Mouse (Mus musculus): ENCODE results near the gene Morn2. TPM values are rescaled to one million over a fixed set of nuclear protein-coding genes. Genes with fewer than 3 reads are reported as not detected.

Gene Morn2
- polyA plus RNA-seq, 1 experiment = 24.1 TPM

Other genes with a start within 250 kb of the Morn2 start
- gene Hnrnpll, start 227.9 kb upstream of the Morn2 start, polyA plus RNA-seq (2012; ENCODE audit: insufficient read depth, insufficient read length, missing spikeins) = 15.9 and 22.5 TPM in 2 replicates
- gene Galm, start 162.7 kb upstream of the Morn2 start, polyA plus RNA-seq (2012; ENCODE audit: insufficient read depth, insufficient read length, missing spikeins) = 61.2 and 63.9 TPM in 2 replicates
- 33.3 and 35.9 TPM in 2 replicates for gene Srsf7, start 82.9 kb upstream of the Morn2 start, polyA plus RNA-seq (2012; ENCODE audit: insufficient read depth, insufficient read length, missing spikeins)
- not detected in 2 replicates for gene Ttc39d, start 82.7 kb upstream of the Morn2 start, polyA plus RNA-seq (2012; ENCODE audit: insufficient read depth, insufficient read length, missing spikeins)
- gene Gemin6, start 65.8 kb upstream of the Morn2 start, polyA plus RNA-seq (2012; ENCODE audit: insufficient read depth, insufficient read length, missing spikeins) = 4.9 and 8.4 TPM in 2 replicates
- 4.5 and 4.8 TPM in 2 replicates for gene Dhx57, start 273 bp downstream of the Morn2 start, polyA plus RNA-seq (2012; ENCODE audit: insufficient read depth, insufficient read length, missing spikeins)
- gene Arhgef33, start 17.2 kb downstream of the Morn2 start, polyA plus RNA-seq (2012; ENCODE audit: insufficient read depth, insufficient read length, missing spikeins) = not detected in 2 replicates
- not detected in 2 replicates for gene Gm10190, start 83.3 kb downstream of the Morn2 start, polyA plus RNA-seq (2012; ENCODE audit: insufficient read depth, insufficient read length, missing spikeins)
- gene Sos1, start 190.2 kb downstream of the Morn2 start, polyA plus RNA-seq (2012; ENCODE audit: insufficient read depth, insufficient read length, missing spikeins) = 8.2 and 9.8 TPM in 2 replicates